Mouse (Mus musculus): ENCODE measurements around the gene Gpatch4.
A peak's percentile ranks its signal among the peaks of the same experiment; 100 is the strongest.

DNA sequence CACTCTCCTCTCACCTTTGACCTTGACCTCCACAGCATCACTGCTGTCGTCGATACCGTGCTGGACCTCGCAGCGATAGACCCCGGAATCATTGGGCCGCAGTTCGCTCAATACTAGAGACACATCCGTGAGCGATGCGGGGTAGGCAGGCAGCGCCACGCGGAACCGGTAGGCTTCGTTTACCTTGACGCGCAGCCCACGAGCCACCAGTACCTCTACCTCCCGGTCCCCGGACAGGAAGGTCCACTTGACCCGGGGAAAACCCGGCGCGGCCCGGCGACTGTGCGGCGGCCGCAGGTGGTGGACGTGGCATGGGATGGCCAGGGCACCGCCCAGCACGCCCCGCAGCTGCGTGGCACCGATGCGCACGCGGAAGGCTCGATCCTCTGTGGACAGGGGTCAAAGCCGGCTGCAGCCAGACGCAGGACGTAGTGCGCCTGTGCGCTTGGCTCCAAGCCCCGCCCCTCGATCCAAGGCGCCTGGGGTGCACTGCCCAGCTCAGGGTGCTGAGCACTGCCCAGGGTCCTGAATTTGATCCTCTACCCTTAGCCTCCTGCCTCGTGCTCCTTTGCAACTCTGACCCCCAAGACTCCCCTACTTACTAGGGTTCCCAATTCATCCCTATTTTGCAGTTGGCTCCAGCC lies 45.8 kb upstream of the Gpatch4 start:
- no peak for TF ChIP-seq POLR2A (IDR thresholded peaks at IDR 0.05; ENCODE audit: insufficient read depth, low read length)
- no peak for TF ChIP-seq CTCF (IDR thresholded peaks at IDR 0.05; ENCODE audit: low read depth, low read length)
- 0 out of 2 replicates have a peak, but pooled peaks have one; percentile 4 for TF ChIP-seq EP300 (IDR thresholded peaks at IDR 0.05; ENCODE audit: insufficient read depth, low read depth, low read length)

All from ES-Bruce4 (cell line).